Mouse (Mus musculus): ENCODE measurements around the gene Sh3bp4.

Gene Sh3bp4

DNA sequence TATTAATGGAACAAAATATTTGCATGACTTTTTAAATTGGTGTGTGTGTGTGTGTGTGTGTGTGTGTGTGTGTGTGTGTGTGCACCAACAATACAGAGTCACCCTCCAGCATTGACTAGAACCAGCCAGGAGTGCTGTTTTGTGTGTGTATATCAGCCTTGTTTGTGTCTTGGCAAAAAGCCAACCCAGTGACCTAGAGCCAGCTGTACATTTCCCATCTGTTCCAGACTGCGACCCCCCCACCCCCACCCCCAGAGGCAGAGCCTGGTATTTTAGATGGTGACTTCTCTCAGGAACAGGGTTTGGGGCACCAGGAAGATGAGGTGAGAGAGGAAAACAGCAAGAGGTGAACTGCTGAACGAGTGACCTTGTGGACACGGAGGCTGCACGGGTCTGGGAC, 24.2 kb downstream of the Sh3bp4 start:
- DNase-seq (ENCODE audit: low spot score) = no peak

DNA sequence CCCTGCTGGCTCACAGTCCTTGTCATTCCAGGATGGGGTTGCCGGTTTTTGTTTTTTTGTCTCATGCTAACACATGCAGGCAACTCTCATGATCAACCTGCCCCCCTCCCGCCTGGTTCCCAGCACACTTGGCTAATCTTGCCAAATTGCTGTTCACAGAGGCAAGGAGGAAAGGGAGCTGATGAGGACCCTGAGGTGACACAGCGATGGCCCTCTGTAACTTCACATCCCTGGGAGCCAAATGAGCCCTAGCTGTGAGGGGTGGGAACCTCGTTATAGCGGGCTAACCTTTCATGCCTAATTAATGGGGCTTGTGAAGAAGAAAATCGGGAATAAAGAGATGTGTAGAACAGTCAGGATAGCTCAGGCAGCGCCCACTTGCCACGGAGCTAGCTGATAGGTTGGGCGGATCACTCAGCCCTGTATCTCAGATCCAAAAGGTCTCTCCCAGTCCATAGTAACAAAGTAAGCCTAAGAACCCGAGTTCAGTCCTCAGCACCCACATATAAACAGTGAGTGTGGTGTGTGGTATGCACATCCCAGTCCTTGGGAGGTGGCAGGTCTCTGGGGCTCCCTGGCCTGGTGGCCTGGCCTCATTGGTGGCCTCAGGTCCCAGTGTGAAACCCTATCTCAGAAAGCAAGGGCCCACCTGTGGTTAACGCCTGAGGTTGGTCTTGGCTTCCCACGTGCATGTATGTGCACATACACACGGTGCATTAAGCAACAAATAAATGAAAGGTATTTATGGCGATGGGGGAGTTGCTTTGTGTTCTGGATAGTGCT, 25.6 kb downstream of the Sh3bp4 start:
- DNase-seq (ENCODE audit: low spot score) = no peak

DNA sequence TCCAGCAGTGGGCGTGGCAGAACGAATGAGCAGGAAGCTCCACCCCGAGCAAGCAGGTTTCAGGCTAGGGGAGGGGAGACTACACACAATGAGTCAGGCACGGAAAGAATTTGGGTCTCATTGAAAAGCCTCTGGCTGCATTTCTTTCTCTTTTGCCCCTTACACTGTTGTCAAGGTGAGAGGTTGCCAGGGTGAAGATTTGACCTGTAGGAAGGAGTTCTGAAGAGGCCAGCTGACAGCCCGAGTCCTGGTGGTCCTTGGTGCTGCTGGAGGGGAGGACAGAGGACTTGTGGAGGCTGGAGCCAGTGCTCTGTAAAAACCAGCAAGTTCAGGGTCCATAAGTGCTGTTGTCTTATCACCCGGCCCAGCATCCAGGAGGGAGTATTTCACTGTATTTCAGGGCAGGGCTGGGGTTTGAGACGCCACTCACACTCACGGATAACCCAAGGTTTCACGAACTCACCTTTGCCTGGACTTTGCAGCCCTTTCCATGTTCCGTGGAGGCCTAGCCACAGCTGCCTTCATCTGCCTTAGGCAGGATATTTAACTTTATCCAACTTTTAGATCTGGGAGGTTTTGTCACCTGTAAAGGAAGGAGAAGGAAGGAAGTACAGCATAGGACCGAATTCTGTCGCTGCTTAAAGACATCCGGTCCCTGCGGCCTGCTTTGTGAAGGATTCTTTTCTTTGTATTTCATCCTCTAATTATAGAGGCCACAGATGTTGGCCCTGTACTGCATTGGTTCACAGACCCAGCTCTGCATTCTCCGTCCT, 32.2 kb downstream of the Sh3bp4 start:
- no peak for DNase-seq (ENCODE audit: low spot score)

DNA sequence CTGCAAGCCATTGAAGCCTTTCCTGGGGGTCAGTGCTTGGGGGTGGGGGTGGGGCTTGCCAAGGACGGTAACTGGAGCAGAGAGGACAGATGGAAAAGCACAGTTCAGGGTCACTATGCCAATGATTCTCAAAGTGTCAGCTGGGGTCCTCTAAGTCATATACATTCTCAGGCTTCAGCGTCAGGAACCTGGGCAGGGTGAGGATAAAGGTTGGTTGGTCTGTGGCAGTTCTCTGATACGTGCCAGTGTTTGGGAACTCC, 32.7 kb downstream of the Sh3bp4 start:
- no peak for DNase-seq (ENCODE audit: low spot score)

DNA sequence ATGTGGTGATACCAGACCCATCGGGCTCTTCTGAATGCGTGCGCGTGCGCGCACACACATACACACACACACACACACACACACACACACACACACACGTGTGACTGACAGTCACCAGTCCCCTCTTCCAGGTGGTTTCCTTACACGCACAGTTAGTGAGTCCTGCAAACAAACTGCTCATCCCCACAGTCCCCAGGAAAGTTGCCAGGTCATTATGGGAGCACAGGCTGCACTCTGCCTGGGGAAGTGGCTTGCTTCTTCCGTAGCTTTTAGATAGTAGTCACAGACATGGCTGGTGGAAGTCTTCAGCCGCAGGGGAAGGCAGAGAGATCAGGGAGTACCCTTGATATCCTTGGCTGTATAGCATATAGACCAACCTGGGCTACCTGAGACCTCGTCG, 33.3 kb downstream of the Sh3bp4 start:
- DNase-seq (ENCODE audit: low spot score) = no peak

DNA sequence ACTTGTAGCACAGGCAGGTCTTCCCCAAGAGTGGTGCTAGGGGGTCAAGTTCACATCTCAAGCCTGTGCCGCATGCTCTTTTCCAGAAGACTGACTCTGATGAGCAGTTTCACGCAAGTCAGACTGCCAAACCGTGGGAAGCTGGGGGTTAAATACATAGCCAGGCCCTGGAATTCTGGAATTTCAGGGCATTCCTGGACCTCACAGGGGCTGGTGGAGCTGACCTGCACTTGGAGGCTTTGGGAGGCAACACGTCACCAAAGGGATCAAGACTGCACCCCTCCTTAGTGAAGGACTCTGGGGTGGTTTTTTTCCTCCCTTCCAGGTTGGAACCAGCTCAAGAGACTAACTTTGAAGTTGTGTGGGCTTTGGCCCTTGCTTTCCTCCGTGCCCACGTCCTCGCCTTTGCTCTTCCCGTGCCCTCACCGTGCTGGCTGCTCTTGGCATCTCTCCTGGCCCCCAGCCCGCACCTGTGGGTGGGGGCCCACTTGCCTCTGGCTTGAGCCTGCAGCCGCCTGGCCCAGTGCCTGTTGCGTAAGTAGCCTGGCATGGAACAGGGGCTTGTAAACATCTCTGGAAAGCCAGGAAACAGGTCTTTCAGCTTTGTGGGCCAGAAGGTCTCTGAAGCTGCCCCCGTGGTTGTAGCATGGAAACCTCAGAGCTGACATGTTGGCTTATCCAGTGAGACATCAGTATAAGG, 34.0 kb downstream of the Sh3bp4 start:
- no peak for DNase-seq (ENCODE audit: low spot score)

DNA sequence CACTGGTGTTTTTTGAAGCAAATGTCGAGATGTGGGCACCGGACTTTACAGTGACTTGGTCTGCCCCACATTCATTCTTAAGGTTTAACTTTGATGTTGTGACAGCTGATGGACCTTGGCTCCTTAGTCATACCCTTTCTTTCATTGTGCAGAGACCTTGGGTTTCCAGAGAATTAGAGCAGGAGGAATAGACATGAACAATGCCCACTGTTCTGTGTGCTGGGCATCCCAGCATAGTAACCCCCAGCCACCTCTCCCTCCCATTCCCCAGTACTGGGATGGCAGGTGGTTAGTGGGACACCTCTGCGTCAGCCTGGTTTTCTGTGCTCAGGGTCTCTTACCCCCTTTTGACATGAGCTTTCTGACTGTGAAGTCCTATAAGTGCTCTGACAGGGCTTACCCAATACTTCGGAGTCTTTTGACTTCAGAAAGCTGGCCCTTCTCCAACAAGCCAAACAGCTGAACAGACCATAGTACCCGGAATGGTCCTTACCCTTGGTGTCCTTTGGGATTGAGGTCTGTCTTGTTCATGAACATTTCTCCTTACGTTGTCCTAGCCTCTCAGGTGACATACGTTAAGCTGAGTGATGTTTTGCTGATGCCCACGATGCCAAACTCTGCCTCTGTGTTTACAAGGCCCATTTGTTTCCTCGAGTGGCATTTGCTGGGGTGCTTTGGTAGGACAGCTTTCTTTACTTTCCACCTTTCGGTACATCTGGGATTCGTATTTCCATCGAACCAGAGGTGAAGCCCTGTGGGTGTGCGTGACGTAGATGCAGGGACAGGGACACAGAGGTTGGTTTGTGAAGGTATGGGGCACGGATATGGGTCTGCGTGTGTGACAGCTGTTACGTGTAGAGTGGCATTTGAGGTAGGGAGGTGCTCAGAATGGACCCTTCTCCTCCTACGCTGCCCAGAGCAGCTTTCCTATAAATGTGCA, 35.9 kb downstream of the Sh3bp4 start:
- no peak for DNase-seq (ENCODE audit: low spot score)

DNA sequence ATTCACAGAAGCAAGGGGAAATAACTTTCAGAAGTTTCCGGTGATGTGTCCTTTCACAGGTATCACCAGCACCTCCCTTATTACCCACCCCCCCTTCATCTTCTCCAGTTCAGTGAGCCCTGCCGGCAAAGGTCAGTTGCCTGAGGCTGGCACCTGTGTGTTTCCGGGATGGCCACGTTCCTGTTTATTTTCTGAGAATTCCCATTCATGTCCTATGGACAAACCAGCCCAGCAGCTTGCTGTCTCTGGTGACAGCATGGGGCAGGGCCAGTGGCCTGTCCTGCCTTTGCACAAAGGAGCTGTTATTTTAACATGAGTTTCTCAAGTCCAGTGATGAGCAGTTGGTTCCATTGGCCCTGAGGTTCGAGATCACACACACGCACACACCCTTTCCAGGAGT, 37.3 kb downstream of the Sh3bp4 start:
- no peak for DNase-seq (ENCODE audit: low spot score)

DNA sequence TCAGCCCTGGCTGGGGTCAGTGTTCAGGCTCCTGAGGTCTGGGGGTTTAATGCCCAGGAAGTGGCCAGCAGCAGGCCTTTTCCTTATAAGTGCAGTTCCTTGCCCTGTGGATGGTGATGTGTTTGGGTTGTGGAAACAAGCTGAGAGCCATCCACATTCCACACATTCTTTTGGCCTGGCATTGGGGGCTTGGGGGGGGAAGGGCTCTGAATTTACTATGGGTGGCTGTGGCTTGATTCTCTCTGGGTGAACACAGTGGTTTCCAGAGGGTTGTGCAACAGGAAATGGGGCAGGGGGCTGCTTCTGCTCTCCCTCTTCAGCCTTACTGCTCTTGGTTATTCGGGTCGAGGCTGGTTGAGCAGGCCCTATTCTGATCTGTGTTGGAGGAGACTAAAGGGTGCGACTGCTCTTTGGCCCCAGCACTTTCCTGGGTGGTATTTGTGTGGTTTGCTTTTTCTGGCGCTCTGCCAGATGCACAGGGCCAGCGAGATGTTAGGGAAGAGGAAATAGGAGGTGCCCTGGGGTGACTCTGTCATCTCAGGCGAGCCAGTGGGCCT, 38.2 kb downstream of the Sh3bp4 start:
- DNase-seq (ENCODE audit: low spot score) = no peak

DNA sequence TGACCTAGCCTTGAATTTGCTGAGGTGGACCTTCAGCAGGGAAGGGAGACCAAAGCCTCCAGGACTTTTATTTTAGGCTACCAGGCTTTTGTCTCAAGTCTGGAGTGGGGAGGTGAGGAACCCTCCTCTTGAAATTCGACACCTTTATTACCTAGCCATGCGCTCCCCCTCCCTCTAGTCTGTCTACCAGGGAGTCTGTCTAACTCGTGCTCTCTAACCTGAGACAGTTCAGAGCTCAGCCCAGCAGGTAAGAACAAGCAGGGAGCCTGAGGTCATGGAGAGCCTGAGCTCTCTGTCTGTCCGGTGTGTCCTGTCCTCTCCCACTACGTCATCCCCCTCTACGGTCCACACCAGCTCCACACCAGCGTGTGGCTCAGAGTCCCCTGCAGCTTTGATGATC, 39.6 kb downstream of the Sh3bp4 start:
- no peak for DNase-seq (ENCODE audit: low spot score)

DNA sequence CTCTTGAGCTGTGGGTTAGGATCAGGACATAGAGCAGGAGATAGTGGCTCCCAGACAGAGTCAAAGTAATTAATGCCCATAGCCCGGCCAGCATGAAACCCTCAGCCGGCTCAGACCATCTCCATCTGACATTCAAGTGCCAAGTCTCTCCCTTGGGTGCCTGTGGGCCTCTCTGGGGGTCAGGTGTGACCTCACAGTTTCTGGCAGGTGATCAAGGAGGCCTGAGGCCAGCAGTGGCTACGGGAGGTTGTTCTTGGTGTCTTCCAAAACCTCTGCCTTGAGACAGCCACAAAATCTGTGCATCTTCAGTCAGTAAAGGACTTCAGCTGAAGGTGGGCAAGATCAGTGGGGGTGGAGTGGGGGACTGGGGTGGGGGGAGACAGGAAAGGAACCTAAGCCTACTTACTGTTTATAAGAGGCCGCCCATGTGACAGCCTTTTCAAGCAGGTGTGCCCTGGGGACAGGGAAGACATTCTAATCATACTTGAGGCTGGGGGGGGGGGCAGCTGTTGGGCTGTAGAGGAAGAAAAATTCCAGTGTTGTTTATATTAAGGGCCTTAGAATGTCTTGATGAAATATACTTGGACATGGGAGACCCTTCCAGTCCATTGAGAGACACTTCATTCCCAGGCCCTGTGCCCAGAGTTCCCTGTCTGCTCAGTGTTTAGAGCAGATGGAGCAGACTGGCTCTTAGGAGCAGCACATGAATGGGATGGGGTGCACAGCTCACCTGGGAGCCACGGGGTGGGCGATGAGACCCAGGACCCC, 40.7 kb downstream of the Sh3bp4 start:
- no peak for DNase-seq (ENCODE audit: low spot score)

DNA sequence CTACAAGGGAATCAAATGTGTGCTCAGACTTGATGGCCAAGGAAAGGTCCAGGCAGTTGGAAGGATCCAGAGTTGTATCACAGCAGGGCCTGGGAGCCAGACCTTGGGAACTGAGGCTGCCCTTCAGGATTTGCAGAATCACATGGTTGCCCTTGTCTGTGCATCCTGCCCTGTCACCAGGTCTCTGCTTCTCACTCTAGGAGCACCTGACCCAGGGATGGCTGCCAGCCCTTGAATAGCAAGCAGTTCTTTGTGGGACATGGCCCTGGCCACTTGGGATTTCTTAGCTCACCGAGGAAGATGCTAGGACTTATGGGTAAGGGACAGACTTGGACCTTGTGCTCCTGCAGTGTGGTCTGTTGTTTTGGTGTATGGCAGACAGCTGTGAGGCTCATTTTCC, 42.3 kb downstream of the Sh3bp4 start:
- no peak for DNase-seq (ENCODE audit: low spot score)

DNA sequence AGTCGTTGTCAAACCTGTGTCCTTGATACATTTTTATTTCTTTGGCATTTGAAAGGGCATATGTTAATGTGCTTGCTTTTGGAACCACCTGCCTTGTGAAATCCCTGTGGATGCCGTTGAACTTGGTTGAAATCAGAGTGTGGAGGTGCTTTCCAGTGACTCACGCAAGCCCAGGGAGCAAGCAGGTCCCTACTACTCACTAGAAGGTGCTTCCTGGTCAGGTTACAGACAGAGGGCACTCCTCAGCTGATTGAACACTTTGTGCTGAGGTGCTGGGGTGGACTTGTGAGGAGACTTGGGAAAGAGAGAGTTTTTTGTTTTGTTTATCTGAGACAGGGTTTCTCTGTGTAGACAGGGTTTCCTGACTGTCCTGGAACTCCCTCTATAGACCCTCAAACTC, 43.5 kb downstream of the Sh3bp4 start:
- no peak for DNase-seq (ENCODE audit: low spot score)

DNA sequence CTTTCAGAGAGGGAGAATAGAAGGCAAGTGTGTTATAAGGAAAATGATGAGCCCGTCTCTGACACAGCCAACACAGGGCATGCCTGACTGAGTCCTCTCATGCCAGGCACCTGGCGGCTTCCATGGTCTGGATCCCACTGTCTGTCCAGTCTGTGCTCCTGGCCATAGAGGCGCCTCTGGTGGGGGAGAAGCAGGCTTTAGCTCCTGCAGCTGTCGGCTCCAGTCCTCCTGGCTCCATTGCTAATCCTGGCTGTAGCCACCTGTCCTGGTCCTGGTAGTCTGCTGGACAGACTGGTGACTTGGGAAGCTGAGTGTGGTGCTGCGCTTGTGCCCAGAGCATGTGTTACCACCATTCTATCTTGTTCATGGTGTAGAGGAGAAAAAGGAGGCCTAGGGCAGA, 46.8 kb downstream of the Sh3bp4 start:
- no peak for DNase-seq (ENCODE audit: low spot score)

DNA sequence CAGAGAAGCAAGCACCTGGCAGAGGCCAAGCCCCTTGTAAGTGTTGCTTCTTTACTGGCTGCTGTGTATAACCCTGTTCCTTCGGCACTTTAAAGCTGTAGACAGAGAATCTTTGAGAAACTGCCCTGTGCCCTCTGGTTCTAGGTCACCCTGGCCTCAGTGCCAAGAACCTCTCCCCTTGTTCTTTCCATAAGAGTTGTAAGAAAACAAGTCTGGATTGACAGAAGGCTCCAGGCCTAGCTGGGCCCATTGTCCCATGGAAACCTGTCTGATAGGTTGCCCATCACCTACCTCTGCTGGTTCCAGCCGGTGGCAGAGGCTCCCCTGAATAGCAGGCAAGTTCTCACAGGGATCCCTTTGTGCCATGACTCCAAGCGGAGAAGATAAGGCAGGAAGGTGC, 47.9 kb downstream of the Sh3bp4 start:
- DNase-seq (ENCODE audit: low spot score) = no peak

DNA sequence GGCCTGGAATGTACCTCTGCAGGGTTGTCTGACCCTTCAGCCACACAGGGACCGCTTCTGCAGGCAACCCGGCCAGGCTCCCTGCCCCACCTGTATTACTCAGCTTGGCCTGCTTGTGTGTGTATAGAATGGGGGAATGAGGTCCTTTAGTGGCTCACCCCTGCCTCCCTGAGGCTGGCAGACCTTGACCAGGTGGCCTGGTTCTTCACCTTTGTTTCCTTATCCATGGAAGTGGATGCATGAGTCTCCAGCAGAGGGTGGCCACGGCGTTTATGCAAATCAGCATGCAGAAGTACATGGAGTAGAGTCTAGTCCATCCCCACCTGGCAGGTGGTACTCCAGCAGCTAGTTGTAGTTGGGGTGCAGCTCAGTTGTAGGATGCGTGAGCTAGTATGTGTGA, 48.6 kb downstream of the Sh3bp4 start:
- no peak for DNase-seq (ENCODE audit: low spot score)

DNA sequence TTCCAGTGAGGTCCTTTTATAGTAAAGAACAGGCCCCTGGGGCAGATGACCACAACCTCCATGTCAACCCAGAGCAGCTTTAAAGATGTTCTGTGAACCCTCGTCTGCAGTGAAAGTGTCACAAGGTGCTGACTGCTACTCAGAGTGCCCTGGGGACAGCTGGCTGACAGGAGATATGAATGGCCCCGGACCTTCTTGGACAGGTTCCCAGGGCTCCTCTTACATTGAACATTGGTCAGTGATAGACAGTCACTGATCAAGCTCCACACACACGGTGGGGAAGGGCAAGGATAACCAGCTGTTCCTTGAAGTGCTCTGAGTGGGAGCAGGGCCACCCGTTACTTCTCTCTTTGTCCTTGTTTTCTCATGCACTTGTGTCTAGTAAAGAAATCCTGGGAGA, 50.1 kb downstream of the Sh3bp4 start:
- DNase-seq (ENCODE audit: low spot score) = no peak

DNA sequence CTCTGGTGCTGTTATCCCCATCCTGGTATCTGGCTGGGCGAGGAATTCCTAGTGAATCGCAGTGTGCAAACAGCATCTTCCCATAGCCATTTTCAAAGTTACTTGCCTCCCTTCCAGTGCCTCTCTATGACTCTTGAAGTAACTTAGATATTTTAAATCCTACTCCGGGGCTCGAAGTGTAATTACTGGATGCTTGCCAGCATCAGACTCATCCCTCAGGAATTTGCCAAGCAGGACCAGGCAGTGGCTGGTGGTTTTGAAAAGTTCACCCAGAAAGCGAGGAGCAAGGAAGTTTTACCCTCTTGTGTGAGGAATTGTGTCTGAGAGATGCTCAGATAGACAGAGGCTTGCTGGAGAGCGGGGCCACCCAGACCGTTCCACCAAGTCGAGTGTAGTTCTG, 51.3 kb downstream of the Sh3bp4 start:
- DNase-seq (ENCODE audit: low spot score) = no peak

DNA sequence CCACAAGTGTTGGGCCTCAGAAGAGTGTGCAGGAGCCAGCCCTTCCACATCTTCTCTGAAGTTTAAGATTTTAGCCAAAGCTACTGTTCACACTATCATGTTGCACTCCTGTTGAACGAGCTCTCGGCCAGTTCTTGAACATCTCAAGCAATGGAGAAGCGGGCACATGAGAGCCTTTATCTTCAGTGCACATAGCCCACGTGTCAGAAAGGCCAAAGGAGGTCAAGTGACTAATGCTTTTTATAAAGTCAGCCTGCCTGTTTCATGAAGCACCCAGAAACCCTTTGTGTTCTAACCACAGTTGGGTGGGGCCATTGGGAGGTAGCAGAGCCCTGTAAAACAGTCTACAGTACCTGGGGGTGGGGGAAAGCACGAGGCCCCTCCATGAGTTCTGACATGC, 52.2 kb downstream of the Sh3bp4 start:
- DNase-seq (ENCODE audit: low spot score) = no peak

DNA sequence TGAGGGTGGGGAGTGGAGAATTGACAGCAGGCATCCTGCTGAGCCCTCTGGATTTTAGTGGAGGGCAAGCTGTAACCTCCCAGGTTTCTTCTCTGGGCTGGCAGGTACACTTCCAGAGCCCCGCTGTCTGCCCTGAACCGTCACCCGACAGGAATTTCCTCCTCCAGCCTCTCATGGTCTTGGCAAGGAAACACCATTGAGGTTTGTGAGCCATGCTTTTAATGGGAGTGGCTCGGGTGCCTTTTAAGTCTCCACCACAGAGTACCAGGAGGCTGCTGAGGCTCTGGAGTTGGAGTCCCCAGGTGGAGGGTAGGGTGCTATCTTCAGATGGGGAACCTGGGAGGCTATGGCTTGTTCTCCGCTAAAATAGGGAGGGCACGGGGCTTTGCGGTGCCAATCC, 53.9 kb downstream of the Sh3bp4 start:
- no peak for DNase-seq (ENCODE audit: low spot score)

DNA sequence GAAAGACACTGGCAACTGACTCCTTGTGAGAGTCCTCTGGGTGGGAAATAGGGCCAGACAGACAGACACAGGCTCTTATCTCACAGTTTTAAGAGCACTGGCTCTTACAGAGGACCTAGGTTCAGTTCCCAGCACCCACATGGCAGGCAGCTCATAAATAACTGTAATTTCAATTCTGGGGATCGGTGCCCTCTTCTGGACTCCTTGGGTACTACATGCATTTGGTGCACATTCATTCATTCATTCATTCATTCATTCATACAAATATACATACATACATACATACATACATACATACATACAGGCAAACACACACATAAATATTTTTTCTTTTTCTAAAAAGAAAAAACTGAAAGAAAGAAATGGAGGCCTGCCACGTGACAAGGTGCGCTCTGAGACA, 56.9 kb downstream of the Sh3bp4 start:
- no peak for DNase-seq (ENCODE audit: low spot score)
